Mouse (Mus musculus): ENCODE results near the gene Fam168a.
"Not testable (repeated sequence)": the region's sequence is repeated elsewhere in the genome, so short reads cannot be mapped to it uniquely, and the experiment has no call there.

Gene Fam168a

DNA sequence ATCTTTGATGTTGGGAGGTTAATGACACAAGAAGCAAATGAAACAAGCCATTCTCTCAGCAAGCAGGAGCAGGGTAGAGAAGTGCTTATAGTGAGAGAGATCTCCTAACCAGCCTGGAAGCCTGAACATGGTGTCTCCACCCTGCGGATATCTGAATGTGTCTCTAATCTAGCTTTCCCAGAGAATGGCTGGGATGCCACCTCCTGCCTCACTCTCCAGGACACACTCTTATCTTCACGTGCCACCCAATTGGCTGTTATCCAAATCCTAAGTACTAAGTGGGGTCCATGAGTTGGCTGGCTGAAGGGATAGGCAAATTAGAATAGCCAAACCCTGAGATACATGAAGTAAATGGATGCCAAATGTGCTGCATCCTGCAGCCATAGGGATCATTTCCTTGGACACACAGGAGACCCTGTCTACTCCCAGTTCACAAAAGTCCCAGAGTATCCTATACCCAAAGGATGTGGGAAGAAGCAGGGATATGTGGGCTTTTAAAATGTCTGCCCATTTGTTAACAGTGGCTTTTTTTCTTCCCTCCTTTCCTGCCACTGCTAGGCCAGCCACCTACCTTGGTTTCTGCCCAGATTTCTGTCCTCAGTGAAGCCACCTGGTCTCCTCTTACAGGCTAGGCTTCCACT is 138.1 kb downstream of the Fam168a start:
- no peak for DNase-seq

DNA sequence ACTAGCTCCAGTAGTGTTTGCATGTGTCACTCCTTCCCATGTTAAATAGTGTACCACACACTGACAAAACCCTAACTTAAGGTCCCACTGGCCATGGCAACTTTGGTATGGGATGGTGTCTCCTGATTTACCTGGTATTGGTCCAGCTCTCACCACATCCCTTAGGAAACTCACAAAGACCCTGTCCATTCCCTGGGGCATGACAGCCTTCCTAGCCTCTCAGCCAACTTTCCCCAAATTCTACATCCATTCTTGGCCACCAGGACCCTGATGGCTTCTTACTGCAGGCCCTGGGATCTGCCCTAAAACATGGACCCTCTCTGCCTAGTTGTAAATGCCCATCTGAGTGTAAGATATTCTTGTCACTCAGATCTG is 138.6 kb downstream of the Fam168a start:
- no peak for DNase-seq

DNA sequence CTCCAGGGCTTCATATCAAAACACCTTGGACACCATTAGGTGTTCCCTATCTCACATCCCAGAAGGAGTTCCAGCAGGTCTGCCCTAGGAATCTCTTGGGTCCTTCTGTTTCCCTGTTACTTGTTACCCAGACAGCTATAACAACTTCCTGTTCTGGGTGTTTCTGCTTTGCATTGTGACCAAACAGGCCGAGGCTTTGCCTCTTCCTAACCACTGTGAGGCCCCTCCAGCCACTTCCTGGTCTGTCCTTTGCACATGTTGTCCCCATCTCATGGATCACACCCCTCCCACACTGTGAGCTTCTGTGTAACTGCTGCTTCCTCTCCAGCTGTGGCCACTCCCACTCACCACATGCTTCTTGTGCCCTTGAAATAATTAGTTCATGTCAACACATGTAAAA is 139.0 kb downstream of the Fam168a start:
- DNase-seq, result peak; percentile 88

DNA sequence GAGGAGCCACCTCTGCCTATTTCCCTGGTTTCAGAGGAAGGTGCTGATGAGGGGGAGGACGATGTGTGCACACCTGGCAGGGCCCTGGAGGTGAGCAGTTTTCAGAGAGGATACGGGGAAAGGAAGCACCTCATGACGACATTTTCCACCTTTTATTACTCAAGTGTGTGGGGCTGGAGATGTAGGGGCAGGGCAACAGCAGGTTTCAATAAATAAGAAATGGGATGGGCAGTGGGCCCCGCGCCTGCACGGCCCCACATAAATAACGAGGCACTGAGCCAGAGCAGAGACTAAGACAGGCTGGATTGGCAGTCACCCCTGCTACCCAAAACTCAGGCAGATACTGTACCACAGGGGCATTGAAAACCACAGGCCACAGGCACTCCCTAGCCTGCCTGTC is 139.6 kb downstream of the Fam168a start:
- not testable (repeated sequence) for DNase-seq

DNA sequence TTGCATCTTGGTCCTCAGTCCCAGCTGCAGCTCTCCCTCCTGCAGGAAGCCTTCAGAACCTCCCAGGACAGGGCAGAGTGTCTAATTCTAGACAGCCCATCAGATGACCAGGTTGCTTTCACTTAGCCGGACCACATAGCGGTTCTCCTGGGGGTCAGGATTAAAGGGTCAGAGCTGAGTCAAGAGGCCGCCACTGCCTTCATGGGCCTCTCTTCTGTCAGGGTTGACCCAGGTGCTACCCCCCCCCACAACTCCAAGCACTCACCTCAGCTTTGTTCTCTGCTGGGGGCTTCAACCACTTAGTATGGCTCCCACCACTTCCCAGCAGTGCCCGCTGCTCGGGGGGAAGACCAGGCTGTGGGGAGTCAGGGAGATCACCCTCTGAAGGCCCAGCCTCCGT is 140.7 kb downstream of the Fam168a start:
- no peak for DNase-seq

DNA sequence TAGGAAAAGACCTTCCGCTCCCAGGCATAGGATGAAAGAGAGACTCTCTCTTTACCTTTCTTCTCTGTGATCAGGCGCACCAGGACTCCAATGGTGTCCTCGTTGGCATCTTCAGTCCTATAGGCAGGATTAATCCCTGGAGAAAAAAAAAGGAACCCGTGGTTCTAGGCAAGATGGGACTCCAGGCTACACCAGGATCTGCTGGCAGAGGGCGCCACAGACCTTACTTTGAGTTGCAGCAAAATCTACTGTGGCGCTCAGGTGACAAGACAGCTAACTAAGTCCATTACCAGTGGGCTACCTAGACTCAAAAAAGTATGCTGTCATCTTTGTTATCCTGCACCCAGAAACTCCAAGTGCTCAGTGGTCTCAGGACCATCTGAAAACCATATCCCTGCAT is 142.3 kb downstream of the Fam168a start:
- peak; percentile 79 for DNase-seq

DNA sequence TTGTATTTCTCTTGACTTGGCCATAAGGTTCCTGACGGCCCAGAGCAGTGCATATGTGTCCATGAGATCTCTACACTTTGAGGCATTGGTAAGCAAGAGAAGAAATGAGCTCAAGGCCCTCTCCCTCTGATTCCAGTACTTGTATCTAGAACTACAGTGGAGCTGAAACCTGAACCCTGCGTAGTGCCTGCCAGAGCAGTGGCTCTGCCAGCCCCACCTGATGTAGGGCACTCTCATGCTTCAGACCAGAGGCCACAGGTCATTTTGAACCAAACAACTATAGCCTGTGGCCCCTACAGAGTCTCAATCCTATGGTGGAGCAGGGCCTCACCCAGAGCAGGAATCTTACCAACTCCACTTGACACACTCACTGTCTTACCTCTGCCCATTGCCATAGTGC is 143.1 kb downstream of the Fam168a start:
- no peak for DNase-seq

DNA sequence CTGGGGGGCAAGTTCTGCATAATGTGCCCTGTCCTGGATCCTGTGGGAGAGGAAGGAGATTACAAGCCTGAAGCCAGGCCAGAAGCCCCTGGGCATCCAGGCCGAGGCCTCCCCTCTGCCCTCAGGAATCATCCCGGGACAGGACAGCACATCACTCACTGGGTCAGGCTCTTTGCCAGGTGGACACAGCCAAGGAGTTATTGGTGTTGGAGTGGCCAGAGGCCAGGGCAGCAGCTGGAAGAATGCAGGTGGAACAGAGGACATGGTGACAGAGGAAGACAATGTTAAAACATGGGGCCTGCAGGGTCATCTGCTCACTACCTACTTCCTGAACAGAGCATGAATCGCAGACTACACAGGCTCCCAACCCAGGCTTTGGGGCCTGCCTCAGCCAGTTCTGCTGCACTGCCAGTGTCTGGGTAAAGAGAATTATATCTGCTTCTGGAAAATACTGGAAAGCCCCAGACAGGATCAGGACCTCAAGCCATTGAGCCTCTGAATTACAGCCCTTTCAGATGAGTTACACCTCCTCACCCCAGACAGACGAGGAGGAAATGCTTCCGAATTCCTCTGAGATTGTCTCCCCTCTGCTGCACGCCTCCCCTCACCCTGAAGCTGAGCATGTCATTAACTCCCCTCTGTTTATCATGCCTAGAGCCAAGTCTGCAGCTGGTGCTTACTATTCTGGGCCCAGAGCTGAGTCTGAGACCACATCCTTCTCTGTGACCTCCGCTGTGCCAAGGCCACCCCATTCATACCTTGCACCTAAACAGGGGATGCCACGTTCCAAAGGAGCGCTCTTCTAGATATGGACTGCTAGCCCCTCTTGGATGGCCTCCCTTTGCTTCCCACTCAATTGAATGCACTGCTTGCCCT is 145.3 kb downstream of the Fam168a start:
- DNase-seq, result no peak

DNA sequence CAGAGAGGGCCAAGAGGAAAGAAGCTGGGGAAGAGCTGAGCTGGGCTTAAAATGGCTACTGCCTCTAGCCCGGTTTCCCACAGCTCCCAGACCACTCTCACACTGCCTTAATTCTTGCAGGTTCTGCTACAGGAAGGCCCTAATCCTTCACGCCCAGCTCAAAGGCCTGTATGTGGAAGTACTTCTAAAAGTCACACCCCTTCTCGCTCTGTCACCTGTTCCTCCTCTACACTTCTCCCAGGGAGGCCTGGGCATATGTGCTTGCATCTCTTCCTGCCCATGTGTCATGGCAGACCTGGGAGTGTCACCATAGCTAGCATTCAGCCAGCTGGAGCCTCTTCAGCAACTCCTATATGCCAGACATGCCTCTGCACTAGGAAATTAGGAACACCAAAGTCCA is 147.0 kb downstream of the Fam168a start:
- no peak for DNase-seq

DNA sequence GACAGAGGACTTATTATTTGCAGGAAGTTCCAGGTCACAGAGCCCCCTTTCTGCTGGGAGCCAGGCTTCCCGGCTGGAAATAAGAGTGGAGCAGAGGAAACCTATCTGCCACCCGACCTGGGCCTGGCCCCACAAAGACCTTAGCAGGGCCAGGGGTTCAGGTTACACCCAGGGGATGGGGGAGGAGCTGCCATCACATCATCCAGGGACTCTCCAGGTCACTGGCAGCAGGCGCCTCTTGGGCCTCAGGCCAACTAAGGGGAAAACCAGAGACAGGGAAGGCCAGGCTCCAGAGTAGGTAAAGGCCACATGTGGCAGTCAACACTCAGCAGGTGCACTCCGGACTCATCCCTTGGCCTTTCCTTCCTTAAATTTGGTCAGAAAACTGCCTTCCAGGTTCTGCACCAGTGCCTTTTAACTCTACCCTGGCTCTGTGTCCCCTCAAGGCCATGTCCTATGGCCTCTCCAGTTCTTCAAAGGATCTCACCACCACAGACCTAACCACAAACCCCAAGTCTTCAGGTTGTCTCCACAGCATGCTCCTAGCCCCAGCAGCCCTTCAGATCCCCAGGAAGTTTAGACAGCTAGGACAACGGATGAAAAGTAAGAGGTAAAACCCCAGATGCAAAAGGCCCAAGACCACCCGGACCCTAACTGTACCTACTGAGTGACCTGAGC is 147.8 kb downstream of the Fam168a start:
- no peak for DNase-seq

DNA sequence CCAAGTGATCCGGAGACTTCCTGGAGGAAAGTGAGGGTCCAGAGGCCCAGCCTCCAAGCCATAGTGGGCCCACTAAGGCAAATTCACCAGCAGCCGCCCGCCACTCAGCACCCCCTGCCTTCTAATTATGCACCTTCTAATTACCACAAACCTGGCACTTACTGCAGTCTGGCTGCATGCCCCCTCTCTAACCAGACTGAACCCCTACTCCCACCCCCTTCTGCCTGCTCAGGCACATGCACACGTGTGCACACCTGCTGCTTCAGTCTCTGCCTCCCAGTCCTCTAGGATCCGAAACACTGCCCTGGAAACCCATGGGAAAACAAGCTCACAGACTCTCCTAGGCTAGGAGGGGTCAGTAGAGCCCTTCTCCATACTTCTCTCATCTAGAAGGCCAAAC is 148.4 kb downstream of the Fam168a start:
- DNase-seq, result no peak

DNA sequence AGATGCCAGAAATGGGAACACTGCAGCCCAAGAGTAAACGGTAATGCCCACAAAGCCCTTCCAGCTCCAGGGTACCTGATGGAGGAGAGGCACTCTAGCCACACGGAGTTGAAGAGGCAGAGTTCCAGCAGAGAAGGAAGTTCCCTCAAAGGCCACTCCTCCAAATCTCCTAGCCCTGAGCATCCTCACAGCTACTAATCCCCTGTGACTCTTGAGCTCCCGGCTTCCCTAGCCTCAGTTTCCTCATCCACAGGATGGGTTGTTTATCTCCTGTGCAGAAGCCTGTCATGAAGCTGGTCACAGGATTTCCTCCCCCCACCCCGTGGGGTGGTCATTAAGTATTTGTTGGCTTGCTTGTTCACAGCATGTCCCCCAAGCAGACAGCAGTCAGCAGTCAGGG is 148.9 kb downstream of the Fam168a start:
- no peak for DNase-seq

DNA sequence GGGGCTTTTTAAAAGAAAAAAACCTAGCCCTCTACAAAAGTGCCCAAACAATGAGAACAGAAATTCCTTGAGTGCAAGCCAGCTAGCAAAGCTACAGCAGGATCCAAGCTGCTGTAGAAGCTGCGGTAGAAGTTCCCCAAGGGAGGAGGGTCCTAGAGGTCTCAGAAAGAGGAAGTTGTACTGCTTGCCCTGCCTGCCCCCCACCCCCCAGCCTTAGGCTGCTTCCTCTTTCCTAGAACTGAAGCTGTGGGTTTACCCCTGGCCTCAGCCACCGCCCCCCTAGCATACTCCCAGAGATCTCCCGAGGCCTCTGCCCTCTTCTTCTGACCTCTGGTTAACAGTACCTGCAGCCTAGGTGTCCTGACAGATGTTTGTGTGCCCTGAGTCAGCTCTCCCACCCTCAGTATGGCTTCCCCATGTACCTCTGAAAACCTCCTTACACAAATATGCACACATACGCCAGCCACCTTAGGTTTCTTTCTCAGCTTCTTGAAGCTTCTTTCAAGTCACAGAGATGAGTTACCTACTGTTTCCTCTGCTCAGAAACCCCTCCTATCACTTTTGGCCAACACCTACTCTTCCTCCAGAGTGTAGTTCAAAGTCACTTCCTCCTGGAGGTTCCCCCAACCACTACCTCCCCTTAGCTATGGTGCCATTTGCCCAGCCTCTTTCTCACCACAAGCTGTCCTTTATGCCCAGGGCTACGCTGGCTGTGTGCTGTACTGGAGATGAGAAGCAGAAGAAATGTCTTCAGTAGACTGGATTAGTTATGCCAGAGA is 149.5 kb downstream of the Fam168a start:
- peak; percentile 77 for DNase-seq

DNA sequence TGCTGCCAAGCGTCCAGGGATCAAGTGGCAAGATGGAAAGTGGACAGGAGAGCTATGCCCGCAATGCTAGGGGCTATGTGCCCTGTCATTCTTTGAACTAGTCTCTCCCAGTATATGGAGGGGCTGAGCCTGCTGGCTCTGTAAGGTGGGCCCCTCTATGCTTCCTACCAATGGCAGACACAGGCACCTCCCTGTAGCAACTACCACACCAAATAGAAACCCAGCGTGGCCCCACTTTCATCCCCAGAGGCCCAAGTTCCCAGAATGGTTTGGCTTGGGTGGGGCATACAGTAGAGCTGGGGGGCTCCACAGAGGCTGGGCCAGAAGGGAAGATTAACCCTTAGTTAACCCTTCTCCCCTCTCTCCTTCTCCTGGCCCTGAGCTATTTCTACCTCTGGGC is 154.0 kb downstream of the Fam168a start:
- DNase-seq, result no peak

DNA sequence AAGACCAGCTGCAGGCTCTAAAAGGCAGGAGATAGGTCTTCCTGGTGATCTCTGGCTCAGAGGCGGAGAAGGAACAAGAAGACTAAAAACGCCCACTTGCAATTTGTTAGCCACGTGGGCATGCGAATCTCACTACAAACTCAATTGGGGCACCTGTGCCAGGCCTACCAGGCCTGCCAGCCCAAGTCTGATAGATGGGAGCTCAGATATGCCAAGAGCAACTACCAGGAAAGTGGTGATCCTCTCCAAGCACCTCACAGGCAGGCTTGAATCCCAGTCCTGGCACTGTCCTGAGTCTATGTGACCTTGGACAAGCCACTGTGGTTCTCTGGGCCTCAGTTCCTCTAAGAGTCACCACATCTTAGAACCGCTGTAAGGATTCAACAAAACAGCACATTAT is 154.8 kb downstream of the Fam168a start:
- DNase-seq, result no peak

DNA sequence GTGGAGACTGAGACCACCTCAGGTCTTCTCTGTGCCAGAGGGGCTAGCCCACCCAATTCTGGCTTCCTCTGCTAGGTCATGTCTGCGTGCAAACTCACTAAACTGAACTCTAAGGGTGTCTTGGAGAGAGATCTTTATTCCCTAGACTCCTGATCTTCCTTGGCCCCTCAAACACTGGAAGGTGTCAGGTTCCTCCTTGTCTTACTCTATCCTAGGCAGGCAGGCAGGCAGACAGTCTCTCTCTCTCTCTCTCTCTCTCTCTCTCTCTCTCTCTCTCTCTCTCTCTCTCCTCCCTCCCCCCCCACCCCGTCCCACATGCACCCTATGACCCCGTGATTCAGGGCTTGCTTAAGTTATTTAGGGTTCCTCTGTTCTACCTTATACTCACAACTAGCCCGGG is 155.9 kb downstream of the Fam168a start:
- no peak for DNase-seq

DNA sequence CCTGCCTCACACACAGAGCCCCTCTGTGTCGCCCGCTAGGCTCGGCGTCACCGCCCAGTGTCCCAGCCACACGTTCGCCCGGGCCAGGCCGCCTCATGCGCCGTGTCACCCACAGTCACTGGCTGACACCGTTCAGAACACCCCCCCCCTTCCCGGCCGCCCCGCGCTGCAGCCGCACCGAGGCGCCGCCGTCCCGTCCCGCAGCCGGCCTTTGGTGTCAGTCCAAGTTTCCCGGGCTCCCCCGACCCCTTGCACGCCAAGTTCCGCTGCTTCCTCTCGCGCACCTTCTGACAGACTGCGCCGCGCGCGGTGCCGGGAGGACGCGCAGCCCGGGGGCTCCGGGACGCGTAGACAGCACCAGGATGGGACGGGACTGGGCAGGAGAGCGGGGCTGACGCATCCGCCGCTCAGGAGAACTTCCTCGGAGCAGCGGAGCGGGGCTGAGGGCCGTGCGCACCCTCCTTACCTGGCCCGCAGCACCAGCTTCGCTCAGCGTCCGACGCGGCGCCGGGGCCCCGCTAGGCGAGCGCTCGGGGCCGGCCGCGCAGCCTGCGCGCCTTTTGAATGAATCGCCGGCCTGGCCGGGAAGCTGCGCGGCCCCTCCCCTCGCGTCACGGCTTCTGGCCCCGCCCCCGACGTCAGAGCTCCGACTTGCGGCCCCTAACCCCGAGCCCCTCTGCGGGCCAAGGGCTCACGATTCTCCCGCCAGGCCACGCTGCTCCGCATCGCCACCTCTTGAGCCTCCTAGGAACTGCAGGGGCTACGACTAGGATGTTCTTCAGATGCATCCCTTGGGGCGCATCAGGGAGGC is 156.6 kb downstream of the Fam168a start, which contains the start of gene Relt:
Gene Relt (minus strand): TSS at position 619 of the 811 bp plus-strand sequence.
- peak; percentile 88 for DNase-seq

DNA sequence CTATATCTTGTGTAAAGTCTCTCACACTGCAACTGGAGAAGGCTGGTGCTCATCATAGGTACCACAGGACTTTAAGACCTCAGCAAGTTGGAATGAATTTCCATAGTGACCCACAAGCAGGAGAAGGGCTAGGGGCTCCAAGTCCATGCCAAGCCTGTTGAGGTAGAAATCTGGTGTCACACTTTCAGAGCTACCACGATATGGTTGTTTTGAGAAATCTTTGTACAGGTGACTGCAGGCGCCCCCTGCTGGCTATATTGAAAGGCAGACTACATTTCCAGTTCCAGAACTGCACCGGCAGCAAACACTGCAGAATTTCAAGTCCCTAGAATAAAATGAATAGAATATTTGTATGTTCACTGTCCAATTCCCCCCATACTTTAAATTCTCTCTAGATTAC is 160.2 kb downstream of the Fam168a start:
- DNase-seq, result peak; percentile 70

DNA sequence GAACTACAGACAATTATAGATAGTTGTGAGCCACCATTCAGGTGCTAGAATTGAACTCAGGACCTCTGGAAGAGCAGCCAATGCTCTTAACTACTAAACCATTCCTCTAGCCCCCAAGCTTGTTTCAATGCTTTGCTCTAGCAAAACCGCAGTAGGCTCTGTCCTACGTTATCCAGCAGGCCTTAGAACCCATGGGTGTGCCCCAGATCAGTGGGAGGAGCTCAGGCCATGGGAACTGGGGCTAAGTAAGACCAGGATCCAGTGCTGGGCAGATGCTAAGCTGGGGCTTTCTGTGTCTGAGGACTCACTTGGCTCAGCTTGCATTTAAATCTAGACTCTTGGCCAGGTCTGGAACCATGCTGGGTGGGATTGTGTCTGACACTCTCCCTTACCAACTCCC is 161.1 kb downstream of the Fam168a start:
- DNase-seq, result no peak

DNA sequence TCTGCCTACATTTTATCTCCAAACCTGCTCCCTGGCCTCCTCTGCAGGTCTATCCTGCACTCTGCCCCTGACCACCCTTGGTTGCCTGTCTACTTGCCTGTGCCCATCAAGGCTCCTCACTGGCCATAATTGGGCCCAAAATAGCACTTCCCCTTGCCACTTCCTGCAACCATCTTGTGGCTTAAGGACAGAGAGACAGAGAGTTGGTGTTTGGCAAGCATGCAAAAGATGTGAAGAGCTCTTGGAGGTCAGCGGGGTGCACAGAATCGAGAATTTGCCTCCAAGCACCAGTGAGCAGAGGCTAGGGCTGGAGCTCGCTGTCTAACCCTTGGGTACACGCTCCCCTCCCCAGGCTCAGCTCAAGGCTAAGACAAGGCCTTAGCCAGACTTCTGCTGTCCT is 162.1 kb downstream of the Fam168a start:
- no peak for DNase-seq

DNA sequence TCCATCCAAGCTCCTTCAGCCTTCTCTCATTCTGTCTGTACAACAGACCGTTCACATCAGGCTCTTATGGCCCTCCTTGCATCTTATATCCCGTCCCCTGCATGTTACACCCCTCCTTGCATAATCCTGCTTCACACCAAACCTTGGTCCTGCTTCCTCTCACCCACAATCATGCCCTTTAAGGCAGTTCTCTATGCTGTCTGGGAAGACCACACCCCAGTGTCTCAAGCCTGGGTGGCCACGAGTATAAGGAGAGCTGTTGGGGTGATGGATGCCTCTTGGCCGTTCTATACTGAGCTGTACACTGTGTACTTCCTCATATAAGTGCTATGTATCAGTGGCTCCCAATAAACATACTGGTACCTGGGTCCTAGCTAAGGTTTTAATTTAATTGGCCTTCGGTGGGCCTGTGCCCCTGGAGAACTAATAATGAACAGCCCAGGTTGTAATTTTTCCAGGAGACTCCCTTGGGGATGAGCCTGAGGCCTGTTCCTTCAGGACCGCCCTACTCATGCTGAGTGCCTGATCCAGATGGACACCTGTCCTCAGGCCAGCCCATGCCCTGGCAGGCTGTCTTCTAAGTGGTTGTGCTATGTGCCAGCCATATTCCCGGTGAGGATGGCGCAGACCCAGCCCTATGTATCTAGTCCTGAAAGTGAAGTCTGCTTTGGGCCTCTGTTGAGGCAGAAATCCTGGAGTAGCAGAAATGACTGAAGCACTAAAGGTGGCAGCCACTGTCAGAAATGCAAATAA is 163.6 kb downstream of the Fam168a start:
- no peak for DNase-seq

DNA sequence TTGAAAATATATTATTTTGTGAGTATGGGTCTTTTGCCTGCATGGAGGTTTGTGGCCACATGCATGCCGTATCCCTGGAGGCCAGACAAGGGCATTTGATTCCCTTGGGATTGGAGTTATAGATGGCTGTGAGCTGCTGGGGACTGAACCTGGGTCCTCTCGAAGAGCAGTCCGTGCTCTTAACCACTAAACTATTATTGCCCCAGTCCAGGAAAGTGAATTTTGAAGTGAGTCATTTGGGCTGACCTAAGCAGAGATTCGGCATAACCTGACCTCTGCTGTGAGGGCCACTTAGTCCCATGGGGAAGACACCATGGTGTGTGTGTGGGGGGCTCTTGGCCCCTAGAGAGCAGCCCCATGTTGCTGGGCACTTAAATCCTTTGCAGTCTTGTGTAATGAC is 164.9 kb downstream of the Fam168a start:
- DNase-seq, result no peak

Data from layer of hippocampus, adult 9-11 months (tissue).